Mouse (Mus musculus): ENCODE results near the gene Dmpk. TPM values are rescaled to one million over a fixed set of nuclear protein-coding genes. Genes with fewer than 3 reads are reported as not detected.
A peak's percentile ranks its signal among the peaks of the same experiment; 100 is the strongest.

Gene Dmpk
- total and polyA plus RNA-seq, 2 experiments from 2014 or later: 5.6 to 27.8 TPM

GRCm38 (mm10) chr7:19094471-19094825 is 10.8 kb downstream of the Dmpk start, which contains the start of gene Six5:
TSS of gene Six5 (plus strand) at chr7:19094594.
- ATAC-seq: no peak
- 1% methylated on average over 20 of the region's 36 CpGs for WGBS
- no peak for TF ChIP-seq CTCF (IDR thresholded peaks at IDR 0.05; ENCODE audit: low read depth)
- 0 out of 2 replicates have a peak, but pooled peaks cover 4% of the 10 kb centered on the region for H3K4me1 ChIP-seq (ENCODE audit: insufficient read depth, low read length)
- H3K9ac ChIP-seq (replicated peaks; ENCODE audit: low read length): peak within 1 kb of the TSS; percentile 53
- H3K9me3 ChIP-seq (ENCODE audit: low read length): no peaks in the 10 kb centered on the region
- H3K27me3 ChIP-seq (ENCODE audit: insufficient read depth, low read length): peaks cover 5% of the 10 kb centered on the region; the same call in 1 of the 2 replicates
- H3K4me3 ChIP-seq (ENCODE audit: low read length): peak within 1 kb of the TSS; percentile 49
- peak within 1 kb of the TSS; percentile 94 for H3K4me2 ChIP-seq (ENCODE audit: low read depth, low read length)
- peak; percentile 48 for DNase-seq (ENCODE audit: low spot score)
- peak within 1 kb of the TSS; percentile 86 for H3K27ac ChIP-seq
- peaks cover 10% of the 10 kb centered on the region for H3K36me3 ChIP-seq (ENCODE audit: insufficient read depth, low read length)

- ATAC-seq: no peak
- Histone ChIP-seq H3K27ac (peak overlapping the region; percentile 86), H3K4me2 (ENCODE audit: low read depth, low read length) (peak overlapping the region; percentile 94), H3K9ac (replicated peaks; ENCODE audit: low read length) (peak overlapping the region; percentile 53), H3K9me3 (ENCODE audit: low read length) (no peaks in the 10 kb centered on the region), H3K4me1 (ENCODE audit: insufficient read depth, low read length) (0 out of 2 replicates have a peak, but pooled peaks cover 4% of the 10 kb centered on the region), H3K27me3 (ENCODE audit: insufficient read depth, low read length) (peaks cover 5% of the 10 kb centered on the region; the same call in 1 of the 2 replicates), H3K4me3 (ENCODE audit: low read length) (peak overlapping the region; percentile 49), H3K36me3 (ENCODE audit: insufficient read depth, low read length) (peaks cover 10% of the 10 kb centered on the region)
- peak; percentile 43 for DNase-seq (ENCODE audit: low spot score)
- WGBS: under 1% methylated on average over 85 of the region's 87 CpGs
- no peak for TF ChIP-seq CTCF (IDR thresholded peaks at IDR 0.05; ENCODE audit: low read depth)
Measured at GRCm38 (mm10) chr7:19094826-19095750, 11.4 kb downstream of the Dmpk start.

GRCm38 (mm10) chr7:19095751-19096110 is 12.1 kb downstream of the Dmpk start:
- Histone ChIP-seq H3K36me3 (ENCODE audit: insufficient read depth, low read length) (peaks cover 6% of the 10 kb centered on the region), H3K9me3 (ENCODE audit: low read length) (no peaks in the 10 kb centered on the region), H3K4me2 (ENCODE audit: low read depth, low read length) (peak overlapping the region; percentile 94), H3K27me3 (ENCODE audit: insufficient read depth, low read length) (peaks cover 5% of the 10 kb centered on the region; the same call in 1 of the 2 replicates), H3K9ac (replicated peaks; ENCODE audit: low read length) (peak overlapping the region; percentile 7), H3K4me3 (ENCODE audit: low read length) (peak overlapping the region; percentile 49), H3K27ac (no peak overlapping the region), H3K4me1 (ENCODE audit: insufficient read depth, low read length) (0 out of 2 replicates have a peak, but pooled peaks cover 4% of the 10 kb centered on the region)
- DNase-seq (ENCODE audit: low spot score) (peak; percentile 37), ATAC-seq (no peak)
- TF ChIP-seq CTCF (IDR thresholded peaks at IDR 0.05; ENCODE audit: low read depth): no peak
- under 1% methylated on average over 19 of the region's 19 CpGs for WGBS

GRCm38 (mm10) chr7:19096421-19096976 is 12.8 kb downstream of the Dmpk start:
- 54% methylated on average over 5 of the region's 5 CpGs for WGBS
- Histone ChIP-seq H3K27me3 (ENCODE audit: insufficient read depth, low read length) (peaks cover 5% of the 10 kb centered on the region; the same call in 1 of the 2 replicates), H3K36me3 (ENCODE audit: insufficient read depth, low read length) (peaks cover 3% of the 10 kb centered on the region; the same call in 1 of the 2 replicates), H3K4me1 (ENCODE audit: insufficient read depth, low read length) (0 out of 2 replicates have a peak, but pooled peaks cover 4% of the 10 kb centered on the region), H3K4me3 (ENCODE audit: low read length) (peak overlapping the region; percentile 49), H3K9me3 (ENCODE audit: low read length) (no peaks in the 10 kb centered on the region), H3K27ac (no peak overlapping the region), H3K4me2 (ENCODE audit: low read depth, low read length) (peak overlapping the region; percentile 94), H3K9ac (replicated peaks; ENCODE audit: low read length) (peak overlapping the region; percentile 7; the same call in 1 of the 2 replicates)
- no peak for TF ChIP-seq CTCF (IDR thresholded peaks at IDR 0.05; ENCODE audit: low read depth)
- ATAC-seq (no peak), DNase-seq (ENCODE audit: low spot score) (no peak)

- no peak overlapping the region for H3K4me2 ChIP-seq (ENCODE audit: low read depth, low read length)
- 56% methylated on average over 2 of the region's 2 CpGs for WGBS
- no peak overlapping the region for H3K9ac ChIP-seq (replicated peaks; ENCODE audit: low read length)
- DNase-seq (ENCODE audit: low spot score) (no peak), ATAC-seq (no peak)
- H3K4me1 ChIP-seq (ENCODE audit: insufficient read depth, low read length): 0 out of 2 replicates have a peak, but pooled peaks cover 4% of the 10 kb centered on the region
- no peak for TF ChIP-seq CTCF (IDR thresholded peaks at IDR 0.05; ENCODE audit: low read depth)
- H3K27ac ChIP-seq: no peak overlapping the region
- peaks cover 5% of the 10 kb centered on the region; the same call in 1 of the 2 replicates for H3K27me3 ChIP-seq (ENCODE audit: insufficient read depth, low read length)
- H3K4me3 ChIP-seq (ENCODE audit: low read length): no peak overlapping the region
- no peaks in the 10 kb centered on the region for H3K9me3 ChIP-seq (ENCODE audit: low read length)
- H3K36me3 ChIP-seq (ENCODE audit: insufficient read depth, low read length): no peaks in the 10 kb centered on the region
Measured at GRCm38 (mm10) chr7:19097217-19097616, 13.6 kb downstream of the Dmpk start.

GRCm38 (mm10) chr7:19097863-19098262 is 14.2 kb downstream of the Dmpk start:
- TF ChIP-seq CTCF (IDR thresholded peaks at IDR 0.05; ENCODE audit: low read depth): no peak
- DNase-seq (ENCODE audit: low spot score) (no peak), ATAC-seq (no peak)
- H3K27ac ChIP-seq: no peak overlapping the region
- H3K4me1 ChIP-seq (ENCODE audit: insufficient read depth, low read length): 0 out of 2 replicates have a peak, but pooled peaks cover 4% of the 10 kb centered on the region
- no peak overlapping the region for H3K4me3 ChIP-seq (ENCODE audit: low read length)
- H3K9me3 ChIP-seq (ENCODE audit: low read length): peaks cover 1% of the 10 kb centered on the region; the same call in 1 of the 2 replicates
- H3K4me2 ChIP-seq (ENCODE audit: low read depth, low read length): no peak overlapping the region
- H3K27me3 ChIP-seq (ENCODE audit: insufficient read depth, low read length): peaks cover 5% of the 10 kb centered on the region; the same call in 1 of the 2 replicates
- no peaks in the 10 kb centered on the region for H3K36me3 ChIP-seq (ENCODE audit: insufficient read depth, low read length)
- H3K9ac ChIP-seq (replicated peaks; ENCODE audit: low read length): no peak overlapping the region
